Mouse (Mus musculus) midbrain, embryonic 13.5 days (tissue): ENCODE data around the gene Pfkfb1. TPM values are rescaled to one million over a fixed set of nuclear protein-coding genes. Genes with fewer than 3 reads are reported as not detected.

Source experiments
- ATAC-seq: fragments of 200-750 bp; cut with Nextera tagmentation; 2 replicates; pipeline ENCODE4 v1.8.0; 2017; ENCODE audit warnings: mild to moderate bottlenecking, moderate TSS enrichment, moderate library complexity
- H3K27ac ChIP-seq: fragments of 300-500 bp; sonication (generic); 2 replicates; pipeline ENCODE4 v1.5.1; 2015; ENCODE audit warnings: inconsistent platforms, mild to moderate bottlenecking, moderate library complexity
- H3K27me3 ChIP-seq: fragments of 300-500 bp; sonication (generic); 2 replicates; pipeline ENCODE4 v1.6.1; 2015; ENCODE audit warnings: mild to moderate bottlenecking, inconsistent platforms
- H3K36me3 ChIP-seq: fragments of 300-500 bp; sonication (generic); 2 replicates; pipeline ENCODE4 v1.6.1; 2015; ENCODE audit warnings: mild to moderate bottlenecking, inconsistent platforms
- H3K4me1 ChIP-seq: fragments of 300-500 bp; sonication (generic); replicated peaks from 2 replicates; pipeline ENCODE4 v1.6.1; 2015; ENCODE audit warnings: inconsistent platforms
- H3K4me2 ChIP-seq: fragments of 300-500 bp; sonication (generic); replicated peaks from 2 replicates; pipeline ENCODE4 v1.6.1; 2015; ENCODE audit warnings: moderate library complexity, mild to moderate bottlenecking, inconsistent platforms
- H3K4me3 ChIP-seq: fragments of 300-500 bp; sonication (generic); replicated peaks from 2 replicates; pipeline ENCODE4 v1.5.1; 2015; ENCODE audit warnings: mild to moderate bottlenecking, inconsistent platforms
- H3K9ac ChIP-seq: fragments of 300-500 bp; sonication (generic); replicated peaks from 2 replicates; pipeline ENCODE4 v1.6.1; 2015; ENCODE audit warnings: mild to moderate bottlenecking, inconsistent platforms
- H3K9me3 ChIP-seq: fragments of 300-500 bp; sonication (generic); 2 replicates; pipeline ENCODE4 v1.6.1; 2016; ENCODE audit warnings: mild to moderate bottlenecking, inconsistent platforms
- WGBS: fragments of 180-500 bp; shearing (Covaris S2); methylation state at CpG from one replicate; pipeline ENCODE4 v1.1.7; 2015; 5-methylcytosine and 5-hydroxymethylcytosine counted together
- polyA plus RNA-seq: library from polyadenylated mRNA; unstranded; fragments of >200 nt; fragmentation: Nextera tagmentation; extraction: Ambion mirVana; gene quantifications from 2 replicates; pipeline ENCODE4 v1.2.1, GENCODE M21; 2015

The Pfkfb1 gene
- polyA plus RNA-seq = 3.8 and 4.5 TPM in 2 replicates

DNA sequence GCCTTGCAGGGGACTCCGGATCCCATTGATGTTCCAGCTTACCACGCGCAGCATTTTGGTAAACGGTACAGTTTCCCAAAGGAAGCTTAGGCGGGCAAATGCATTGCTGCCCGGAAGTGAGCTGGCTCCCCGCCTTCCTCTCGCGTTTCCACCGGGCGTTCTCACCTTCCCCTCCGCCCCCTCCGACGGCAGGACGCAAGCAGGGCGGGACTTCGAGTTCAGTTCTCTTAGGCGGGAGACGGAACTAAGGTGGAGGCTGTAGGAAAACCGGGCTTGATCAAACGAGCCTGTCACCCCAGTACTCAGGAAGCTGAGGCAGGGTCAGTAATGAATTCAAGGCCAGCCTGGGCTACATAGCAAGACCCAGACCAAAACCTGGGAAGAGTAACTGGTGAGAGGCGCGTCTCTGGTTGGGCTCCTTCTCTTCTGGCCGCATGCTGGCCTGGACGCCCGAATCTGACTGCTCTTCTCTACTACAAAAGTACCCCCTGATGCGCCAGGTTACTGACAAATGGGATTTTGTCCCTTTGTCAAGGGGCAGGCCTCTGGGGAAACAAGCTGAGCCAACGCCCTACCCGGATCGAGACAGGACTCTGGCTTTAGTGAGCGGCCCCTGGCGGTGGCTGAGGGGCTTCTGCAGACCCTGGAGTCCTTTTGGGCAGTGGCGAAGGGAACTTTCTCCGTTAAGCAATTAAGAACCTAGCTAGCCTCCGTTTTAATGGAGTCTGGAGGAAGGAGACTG lies at the start of gene Pfkfb1:
Gene Pfkfb1, plus strand, starts transcription at position 207 of the 742 bp plus-strand sequence.
- Histone ChIP-seq H3K4me3 (peak within 1 kb of the TSS; percentile 52), H3K27me3 (no peaks in the 10 kb centered on the region), H3K27ac (peak within 1 kb of the TSS; percentile 80), H3K9ac (peak within 1 kb of the TSS; percentile 72), H3K36me3 (peaks cover 13% of the 10 kb centered on the region), H3K4me2 (peak within 1 kb of the TSS; percentile 61), H3K9me3 (no peaks in the 10 kb centered on the region), H3K4me1 (peaks cover 8% of the 10 kb centered on the region)
- 27% methylated on average over 35 of the region's 35 CpGs for WGBS
- ATAC-seq = peak; percentile 94

GRCm38 (mm10) chrX:150540111-150540510 lies 47.9 kb upstream of the Pfkfb1 start:
- no peak overlapping the region for H3K4me2 ChIP-seq
- 90% methylated on average over 2 of the region's 2 CpGs for WGBS

DNA sequence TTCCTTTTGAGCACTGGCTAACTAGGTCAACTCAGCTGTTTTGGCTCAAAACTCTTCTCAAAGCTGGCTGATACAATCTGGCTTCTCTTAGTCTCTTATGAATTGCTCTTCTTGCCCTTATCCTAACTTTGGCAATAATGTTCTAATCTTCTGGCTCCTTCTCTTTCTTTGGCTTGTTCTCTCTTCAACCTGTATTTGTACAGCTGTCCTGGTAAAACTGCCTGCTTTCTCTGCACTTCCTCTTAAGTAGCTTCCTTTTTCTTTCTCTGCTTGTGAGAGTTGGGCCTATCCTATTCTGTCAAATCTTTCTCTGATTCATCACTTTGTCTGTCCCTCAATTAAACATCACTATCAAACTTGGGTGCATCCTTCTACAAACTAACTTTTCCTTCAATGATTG lies 46.3 kb upstream of the Pfkfb1 start:
- H3K36me3 ChIP-seq = peaks cover 3% of the 10 kb centered on the region; the same call in 1 of the 2 replicates
- H3K27me3 ChIP-seq = no peaks in the 10 kb centered on the region
- no peaks in the 10 kb centered on the region for H3K9me3 ChIP-seq

More at GRCm38 (mm10) chrX:150540111-150540510, 47.9 kb upstream of the Pfkfb1 start:
- no peaks in the 10 kb centered on the region for H3K4me1 ChIP-seq
- no peaks in the 10 kb centered on the region for H3K27me3 ChIP-seq
- no peaks in the 10 kb centered on the region for H3K9me3 ChIP-seq
- no peak overlapping the region for H3K27ac ChIP-seq
- no peak for ATAC-seq
- peaks cover 3% of the 10 kb centered on the region; the same call in 1 of the 2 replicates for H3K36me3 ChIP-seq
- no peak overlapping the region for H3K4me3 ChIP-seq
- no peak overlapping the region for H3K9ac ChIP-seq

DNA sequence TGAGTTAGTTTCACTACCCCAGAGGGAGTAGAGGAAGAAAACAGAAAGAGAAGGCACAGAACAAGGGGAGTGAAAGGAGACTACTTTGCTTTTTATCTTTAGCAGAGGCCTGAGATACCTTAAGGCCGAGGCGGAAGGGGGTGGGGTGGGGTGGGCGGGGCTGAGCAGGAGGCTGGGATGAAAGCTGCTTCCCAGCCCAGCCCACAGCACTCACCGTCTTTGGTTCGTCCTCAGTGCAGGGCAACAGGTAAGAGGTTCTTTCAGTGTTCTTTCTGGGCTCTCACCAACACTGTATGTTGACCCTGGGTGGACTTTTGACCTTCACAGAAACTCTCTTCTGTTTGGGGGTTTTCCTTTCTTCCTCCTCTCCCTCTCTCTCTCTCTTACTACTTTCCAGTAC lies 40.8 kb upstream of the Pfkfb1 start, which contains the start of gene Alas2:
Gene Alas2, plus strand, starts transcription at position 137 of the 400 bp plus-strand sequence.
- Histone ChIP-seq H3K9me3 (no peaks in the 10 kb centered on the region), H3K4me3 (no peak within 1 kb of the TSS), H3K27ac (no peak within 1 kb of the TSS), H3K4me1 (no peaks in the 10 kb centered on the region), H3K27me3 (0 out of 2 replicates have a peak, but pooled peaks cover 2% of the 10 kb centered on the region), H3K9ac (no peak within 1 kb of the TSS), H3K36me3 (peaks cover 2% of the 10 kb centered on the region; the same call in 1 of the 2 replicates), H3K4me2 (no peak within 1 kb of the TSS)
- ATAC-seq = no peak
- 56% methylated on average over 5 of the region's 5 CpGs for WGBS

More for the DNA sequence above, 46.3 kb upstream of the Pfkfb1 start:
- no peak overlapping the region for H3K27ac ChIP-seq
- no peaks in the 10 kb centered on the region for H3K4me1 ChIP-seq
- no peak overlapping the region for H3K4me3 ChIP-seq
- H3K9ac ChIP-seq = no peak overlapping the region
- ATAC-seq = no peak
- H3K4me2 ChIP-seq = no peak overlapping the region

DNA sequence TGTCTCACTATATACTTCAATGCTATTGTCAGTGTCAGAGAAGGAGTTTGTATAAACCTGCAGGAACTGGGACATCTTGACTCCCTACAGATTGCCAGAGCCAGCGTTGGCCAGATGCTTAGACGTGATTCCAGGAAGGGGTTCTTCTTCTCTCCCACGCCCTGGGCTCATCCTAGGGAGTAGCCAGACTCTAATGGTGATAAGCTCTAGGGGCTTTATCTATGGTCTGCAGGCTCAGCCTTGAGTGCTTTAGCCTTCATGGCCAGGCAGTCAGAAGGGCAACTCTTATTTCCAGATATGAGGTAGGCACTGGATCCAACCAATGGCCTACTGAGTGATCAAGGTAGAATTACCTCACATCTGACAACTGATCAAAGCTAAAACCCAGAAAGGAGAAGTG lies 38.4 kb upstream of the Pfkfb1 start:
- Histone ChIP-seq H3K27ac (no peak overlapping the region), H3K9ac (no peak overlapping the region), H3K4me3 (no peak overlapping the region), H3K4me2 (no peak overlapping the region), H3K36me3 (peaks cover 4% of the 10 kb centered on the region; the same call in 1 of the 2 replicates), H3K9me3 (no peaks in the 10 kb centered on the region), H3K4me1 (no peaks in the 10 kb centered on the region), H3K27me3 (0 out of 2 replicates have a peak, but pooled peaks cover 2% of the 10 kb centered on the region)
- 82% methylated on average over 3 of the region's 3 CpGs for WGBS
- ATAC-seq = no peak

GRCm38 (mm10) chrX:150551986-150552385 lies 36.0 kb upstream of the Pfkfb1 start:
- Histone ChIP-seq H3K4me3 (no peak overlapping the region), H3K4me2 (no peak overlapping the region), H3K36me3 (peaks cover 4% of the 10 kb centered on the region; the same call in 1 of the 2 replicates), H3K27ac (no peak overlapping the region), H3K4me1 (no peaks in the 10 kb centered on the region), H3K9ac (no peak overlapping the region), H3K27me3 (0 out of 2 replicates have a peak, but pooled peaks cover 2% of the 10 kb centered on the region), H3K9me3 (no peaks in the 10 kb centered on the region)
- 84% methylated on average over 2 of the region's 2 CpGs for WGBS
- no peak for ATAC-seq

DNA sequence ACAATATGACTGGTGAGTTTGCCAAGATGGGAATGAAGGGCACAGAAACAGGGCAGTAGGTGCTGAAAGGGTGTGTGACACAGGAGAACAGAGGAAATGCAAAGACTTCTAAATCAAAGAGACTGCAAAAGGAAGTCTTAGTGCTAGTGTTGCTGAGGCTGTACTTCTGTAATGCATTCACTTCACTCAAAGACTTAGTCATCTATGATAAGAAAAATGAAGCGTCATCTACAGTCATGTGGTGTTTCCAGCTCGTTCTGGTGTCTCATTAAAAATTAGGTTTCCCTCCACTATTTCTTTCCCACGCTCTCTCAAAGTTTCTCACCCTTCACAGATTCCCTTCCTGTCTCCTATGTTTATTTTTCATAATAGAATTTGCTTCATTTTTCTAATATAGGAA lies 34.0 kb upstream of the Pfkfb1 start:
- no peak overlapping the region for H3K27ac ChIP-seq
- WGBS = 81% methylated on average over 3 of the region's 3 CpGs
- ATAC-seq = no peak
- H3K9ac ChIP-seq = no peak overlapping the region
- no peak overlapping the region for H3K4me3 ChIP-seq
- 0 out of 2 replicates have a peak, but pooled peaks cover 2% of the 10 kb centered on the region for H3K27me3 ChIP-seq
- no peak overlapping the region for H3K4me2 ChIP-seq
- no peaks in the 10 kb centered on the region for H3K9me3 ChIP-seq
- H3K4me1 ChIP-seq = no peaks in the 10 kb centered on the region
- H3K36me3 ChIP-seq = peaks cover 4% of the 10 kb centered on the region; the same call in 1 of the 2 replicates

DNA sequence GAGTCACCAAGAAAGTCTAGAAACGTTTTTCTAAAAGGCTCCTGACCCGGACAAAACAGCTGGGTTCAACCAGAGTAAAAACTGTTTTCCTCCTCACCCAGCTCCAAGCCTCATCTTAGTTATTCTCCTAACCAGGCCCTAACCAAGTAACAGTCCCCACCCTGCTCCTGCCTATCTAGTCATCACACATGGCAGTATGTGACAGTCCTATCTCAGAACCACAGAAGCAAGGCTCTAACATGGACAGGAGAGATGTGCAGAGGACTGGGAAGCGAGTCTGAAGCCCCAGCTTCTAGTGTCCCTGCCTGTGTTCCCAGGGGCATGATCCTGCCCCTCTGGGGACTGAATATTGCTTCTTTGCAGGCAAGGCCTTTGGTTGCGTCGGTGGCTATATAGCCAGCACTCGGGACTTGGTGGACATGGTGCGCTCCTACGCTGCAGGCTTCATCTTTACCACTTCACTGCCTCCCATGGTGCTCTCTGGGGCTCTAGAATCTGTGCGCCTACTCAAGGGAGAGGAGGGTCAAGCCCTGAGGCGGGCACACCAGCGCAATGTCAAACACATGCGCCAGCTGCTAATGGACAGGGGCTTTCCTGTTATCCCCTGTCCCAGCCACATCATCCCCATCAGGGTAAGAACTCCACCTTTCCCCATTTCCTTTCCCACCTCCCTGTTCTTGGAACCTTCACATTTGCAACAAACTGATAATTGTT lies 23.2 kb upstream of the Pfkfb1 start:
- no peak overlapping the region for H3K27ac ChIP-seq

GRCm38 (mm10) chrX:150581921-150582320 lies 6.1 kb upstream of the Pfkfb1 start:
- no peak overlapping the region for H3K4me3 ChIP-seq
- H3K27me3 ChIP-seq = no peaks in the 10 kb centered on the region
- no peak overlapping the region for H3K4me2 ChIP-seq
- no peaks in the 10 kb centered on the region for H3K9me3 ChIP-seq
- peaks cover 25% of the 10 kb centered on the region for H3K36me3 ChIP-seq
- ATAC-seq = no peak
- H3K9ac ChIP-seq = no peak overlapping the region
- peaks cover 4% of the 10 kb centered on the region; the same call in 1 of the 2 replicates for H3K4me1 ChIP-seq
- H3K27ac ChIP-seq = no peak overlapping the region

More for the DNA sequence above, 23.2 kb upstream of the Pfkfb1 start:
- H3K4me2 ChIP-seq = no peak overlapping the region
- 93% methylated on average over 12 of the region's 12 CpGs for WGBS
- peaks cover 4% of the 10 kb centered on the region; the same call in 1 of the 2 replicates for H3K36me3 ChIP-seq
- no peak overlapping the region for H3K9ac ChIP-seq
- H3K9me3 ChIP-seq = no peaks in the 10 kb centered on the region
- H3K27me3 ChIP-seq = no peaks in the 10 kb centered on the region
- ATAC-seq = no peak
- no peak overlapping the region for H3K4me3 ChIP-seq
- no peaks in the 10 kb centered on the region for H3K4me1 ChIP-seq

DNA sequence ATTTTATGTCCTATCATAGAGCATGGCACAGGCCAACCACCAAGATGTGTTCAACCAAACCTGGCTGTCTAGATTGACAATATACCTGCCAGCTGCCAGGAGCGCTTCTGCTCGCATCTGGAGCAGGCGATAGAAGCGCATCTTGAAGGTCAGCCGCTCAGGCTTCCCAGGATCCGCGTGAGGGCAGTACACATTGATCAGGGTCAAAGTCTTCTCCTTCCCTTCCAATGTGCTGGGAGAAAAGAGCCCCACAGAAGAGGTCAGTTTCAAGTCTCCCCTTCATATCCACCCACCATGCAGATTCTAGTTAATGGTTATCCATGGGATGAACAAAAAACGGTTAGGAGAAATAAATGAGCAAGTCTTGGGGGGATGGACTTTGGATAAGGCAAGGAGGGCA lies 2.9 kb upstream of the Pfkfb1 start:
- Histone ChIP-seq H3K4me2 (no peak overlapping the region), H3K9ac (no peak overlapping the region), H3K4me1 (peaks cover 8% of the 10 kb centered on the region), H3K4me3 (no peak overlapping the region), H3K9me3 (no peaks in the 10 kb centered on the region), H3K27me3 (no peaks in the 10 kb centered on the region), H3K36me3 (peaks cover 25% of the 10 kb centered on the region), H3K27ac (no peak overlapping the region)
- ATAC-seq = no peak
- WGBS = 91% methylated on average over 8 of the region's 8 CpGs

- H3K9me3 ChIP-seq = no peaks in the 10 kb centered on the region
- no peak within 1 kb of the TSS for H3K9ac ChIP-seq
- H3K27ac ChIP-seq = no peak within 1 kb of the TSS
- WGBS = 82% methylated on average over 5 of the region's 5 CpGs
- H3K27me3 ChIP-seq = no peaks in the 10 kb centered on the region
- ATAC-seq = no peak
- H3K36me3 ChIP-seq = peaks cover 8% of the 10 kb centered on the region
- peak within 1 kb of the TSS; percentile 52; the same call in 1 of the 2 replicates for H3K4me3 ChIP-seq
- peaks cover 8% of the 10 kb centered on the region for H3K4me1 ChIP-seq
- peak within 1 kb of the TSS; percentile 61 for H3K4me2 ChIP-seq
Measured at GRCm38 (mm10) chrX:150589696-150590095, 1.7 kb downstream of the Pfkfb1 start, which contains the start of gene Apex2. TSS of gene Apex2 (minus strand) at chrX:150589868.
